Mouse (Mus musculus) lung, embryonic 15.5 days (tissue): Measurements from ENCODE around the gene Rwdd2a. TPM values are rescaled to one million over a fixed set of nuclear protein-coding genes. Genes with fewer than 3 reads are reported as not detected.
"Not testable (repeated sequence)": the region's sequence is repeated elsewhere in the genome, so short reads cannot be mapped to it uniquely, and the experiment has no call there.

ENCODE experiments used
- ATAC-seq: fragments of 200-750 bp; cut with Nextera tagmentation; 2 replicates; pipeline ENCODE4 v1.8.0; 2017; ENCODE audit warnings: moderate number of reproducible peaks, borderline replicate concordance; ENCODE audit not compliant: low FRiP score, low TSS enrichment; ENCODE audit errors: extremely low read depth
- H3K27ac ChIP-seq: fragments of 300-500 bp; sonication (generic); 2 replicates; pipeline ENCODE4 v1.5.1; 2015; ENCODE audit warnings: moderate library complexity, mild to moderate bottlenecking, inconsistent platforms
- H3K27me3 ChIP-seq: fragments of 300-500 bp; sonication (generic); 2 replicates; pipeline ENCODE4 v1.6.1; 2015; ENCODE audit warnings: inconsistent platforms
- H3K36me3 ChIP-seq: fragments of 300-500 bp; sonication (generic); 2 replicates; pipeline ENCODE4 v1.6.1; 2015; ENCODE audit warnings: inconsistent platforms
- H3K4me1 ChIP-seq: fragments of 300-500 bp; sonication (generic); 2 replicates; pipeline ENCODE4 v1.6.1; 2015; ENCODE audit warnings: inconsistent platforms
- H3K4me2 ChIP-seq: fragments of 300-500 bp; sonication (generic); 2 replicates; pipeline ENCODE4 v1.6.1; 2015; ENCODE audit warnings: inconsistent platforms, mild to moderate bottlenecking, moderate library complexity
- H3K4me3 ChIP-seq: fragments of 300-500 bp; sonication (generic); 2 replicates; pipeline ENCODE4 v1.5.1; 2015; ENCODE audit warnings: mild to moderate bottlenecking, inconsistent platforms
- H3K9ac ChIP-seq: fragments of 300-500 bp; sonication (generic); 2 replicates; pipeline ENCODE4 v1.6.1; 2015; ENCODE audit warnings: inconsistent platforms
- H3K9me3 ChIP-seq: fragments of 300-500 bp; sonication (generic); 2 replicates; pipeline ENCODE4 v1.6.1; 2016; ENCODE audit warnings: inconsistent platforms
- WGBS: fragments of 180-500 bp; shearing (Covaris S2); methylation state at CpG from one replicate; pipeline ENCODE4 v1.1.7; 2015; 5-methylcytosine and 5-hydroxymethylcytosine counted together
- polyA plus RNA-seq: library from polyadenylated mRNA; unstranded; fragments of >200 nt; fragmentation: Nextera tagmentation; extraction: Ambion mirVana; gene quantifications from 2 replicates; pipeline ENCODE4 v1.2.1, GENCODE M21; 2015

Rwdd2a gene
- polyA plus RNA-seq, 1 experiment from 2014 or later: 5.3 TPM

DNA sequence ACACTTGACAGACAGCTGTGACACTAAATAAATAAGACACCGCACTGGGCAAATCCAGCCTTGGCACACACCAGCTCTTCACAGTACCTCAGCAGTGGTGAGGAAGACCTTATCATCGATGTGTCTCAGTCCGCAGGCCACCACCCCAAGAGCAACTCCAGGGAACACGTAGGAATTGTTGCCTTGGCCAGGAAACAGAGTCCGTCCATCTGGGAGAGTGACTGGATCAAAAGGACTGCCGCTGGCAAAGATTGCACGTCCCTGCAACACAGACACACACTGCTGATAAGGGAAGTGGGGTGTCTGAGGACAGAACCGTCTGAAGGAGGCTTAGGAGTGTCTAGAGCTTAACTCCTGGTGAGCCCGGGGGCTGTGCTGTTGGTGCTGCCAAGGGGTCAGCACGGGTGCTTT is 22.6 kb downstream of the Rwdd2a start:
- H3K36me3 ChIP-seq, H3K4me3 ChIP-seq, H3K27ac ChIP-seq, H3K9me3 ChIP-seq, H3K9ac ChIP-seq, H3K27me3 ChIP-seq, H3K4me2 ChIP-seq: not testable (repeated sequence)
- peaks cover 19% of the 10 kb centered on the region for H3K4me1 ChIP-seq
- WGBS: 9% methylated on average over 10 of the region's 10 CpGs
- peak; percentile 69 for ATAC-seq

DNA sequence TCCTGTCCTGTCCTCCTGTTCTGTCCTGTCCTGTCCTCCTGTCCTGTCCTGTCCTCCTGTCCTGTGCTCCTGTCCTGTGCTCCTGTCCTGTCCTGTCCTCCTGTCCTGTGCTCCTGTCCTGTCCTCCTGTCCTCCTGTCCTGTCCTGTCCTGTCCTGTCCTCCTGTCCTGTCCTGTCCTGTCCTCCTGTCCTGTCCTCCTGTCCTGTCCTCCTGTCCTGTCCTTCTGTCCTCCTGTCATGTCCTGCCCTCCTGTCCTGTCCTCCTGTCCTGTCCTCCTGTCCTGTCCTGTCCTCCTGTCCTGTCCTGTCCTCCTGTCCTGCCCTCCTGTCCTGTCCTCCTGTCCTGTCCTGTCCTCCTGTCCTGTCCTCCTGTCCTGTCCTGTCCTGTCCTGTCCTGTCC is 25.2 kb downstream of the Rwdd2a start:
- H3K9me3 ChIP-seq, H3K4me2 ChIP-seq, H3K9ac ChIP-seq, H3K27ac ChIP-seq, ATAC-seq, H3K36me3 ChIP-seq, H3K27me3 ChIP-seq, H3K4me3 ChIP-seq: not testable (repeated sequence)
- H3K4me1 ChIP-seq: peaks cover 26% of the 10 kb centered on the region

- peak; percentile 77 for ATAC-seq
- no peaks in the 10 kb centered on the region for H3K9me3 ChIP-seq
- no peaks in the 10 kb centered on the region for H3K36me3 ChIP-seq
- H3K4me2 ChIP-seq: no peak overlapping the region
- H3K4me1 ChIP-seq: peaks cover 11% of the 10 kb centered on the region
- WGBS: 21% methylated on average over 8 of the region's 8 CpGs
- no peaks in the 10 kb centered on the region for H3K27me3 ChIP-seq
- no peak overlapping the region for H3K9ac ChIP-seq
- H3K4me3 ChIP-seq: no peak overlapping the region
- no peak overlapping the region for H3K27ac ChIP-seq
Measured at GRCm38 (mm10) chr9:86599723-86600303, 28.0 kb downstream of the Rwdd2a start.

GRCm38 (mm10) chr9:86605776-86606175 is 34.0 kb downstream of the Rwdd2a start:
- peak overlapping the region; percentile 62 for H3K27ac ChIP-seq
- ATAC-seq: peak; percentile 92

DNA sequence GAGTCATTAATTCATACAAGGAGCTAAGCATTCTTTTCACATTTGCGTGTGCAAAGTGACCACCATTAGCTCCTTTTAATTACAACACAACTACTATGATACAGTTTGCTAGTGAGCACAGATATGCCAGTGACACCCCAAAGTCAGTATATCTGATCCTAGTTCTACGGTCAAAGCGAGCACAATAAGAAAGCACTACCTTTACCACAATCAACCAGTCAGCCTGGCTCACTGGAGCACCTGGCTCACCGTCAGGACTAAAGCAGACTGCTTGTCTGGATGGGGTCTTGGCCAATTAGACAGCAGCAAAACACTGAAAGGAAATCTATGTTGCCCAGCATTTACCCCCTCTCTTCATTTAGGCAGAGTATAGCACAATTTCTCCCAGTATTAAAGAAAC is 40.3 kb downstream of the Rwdd2a start:
- H3K36me3 ChIP-seq: no peaks in the 10 kb centered on the region
- WGBS: 87% methylated on average over 4 of the region's 4 CpGs

More at GRCm38 (mm10) chr9:86605776-86606175, 34.0 kb downstream of the Rwdd2a start:
- WGBS: 44% methylated on average over 6 of the region's 6 CpGs
- 0 out of 2 replicates have a peak overlapping the region, but pooled peaks have one; percentile 1 for H3K4me2 ChIP-seq
- H3K4me3 ChIP-seq: no peak overlapping the region
- peaks cover 20% of the 10 kb centered on the region for H3K4me1 ChIP-seq
- H3K36me3 ChIP-seq: no peaks in the 10 kb centered on the region
- no peak overlapping the region for H3K9ac ChIP-seq
- no peaks in the 10 kb centered on the region for H3K9me3 ChIP-seq
- no peaks in the 10 kb centered on the region for H3K27me3 ChIP-seq

DNA sequence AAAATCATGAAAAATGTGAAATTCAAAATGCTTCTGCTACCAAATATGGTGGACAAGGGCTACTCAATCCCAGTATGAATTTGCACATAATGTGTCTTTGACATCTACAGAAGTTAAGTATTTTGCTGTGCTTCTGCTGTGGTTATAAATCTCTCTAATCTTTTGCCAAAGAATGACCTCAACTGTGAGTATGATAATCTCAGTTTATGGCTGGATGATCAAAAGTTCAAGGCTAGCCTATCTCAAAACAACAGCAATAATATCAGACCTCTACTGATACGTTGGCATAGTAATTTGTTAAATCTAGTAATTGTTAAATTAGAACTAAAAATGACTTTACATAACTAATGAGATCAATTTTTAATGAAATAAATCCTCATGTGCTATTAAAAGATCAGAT is 44.0 kb downstream of the Rwdd2a start:
- 68% methylated on average over 1 of the region's 1 CpGs for WGBS
- Histone ChIP-seq H3K9me3 (no peaks in the 10 kb centered on the region), H3K4me2 (no peak overlapping the region), H3K36me3 (no peaks in the 10 kb centered on the region), H3K27ac (no peak overlapping the region), H3K4me1 (peaks cover 7% of the 10 kb centered on the region; the same call in 1 of the 2 replicates), H3K9ac (no peak overlapping the region), H3K4me3 (no peak overlapping the region), H3K27me3 (no peaks in the 10 kb centered on the region)
- ATAC-seq: no peak

More for the DNA sequence above, 40.3 kb downstream of the Rwdd2a start:
- Histone ChIP-seq H3K27me3 (no peaks in the 10 kb centered on the region), H3K4me2 (no peak overlapping the region), H3K4me1 (peaks cover 6% of the 10 kb centered on the region; the same call in 1 of the 2 replicates), H3K4me3 (no peak overlapping the region), H3K9ac (no peak overlapping the region), H3K27ac (no peak overlapping the region), H3K9me3 (no peaks in the 10 kb centered on the region)
- ATAC-seq: no peak

- Histone ChIP-seq H3K9ac (no peak overlapping the region), H3K9me3 (no peaks in the 10 kb centered on the region), H3K4me1 (peaks cover 7% of the 10 kb centered on the region; the same call in 1 of the 2 replicates), H3K4me2 (no peak overlapping the region), H3K36me3 (no peaks in the 10 kb centered on the region), H3K27ac (no peak overlapping the region), H3K4me3 (no peak overlapping the region), H3K27me3 (no peaks in the 10 kb centered on the region)
- peak; percentile 42; the same call in 1 of the 2 replicates for ATAC-seq
- 33% methylated on average over 7 of the region's 7 CpGs for WGBS
Measured at GRCm38 (mm10) chr9:86617837-86618492, 46.2 kb downstream of the Rwdd2a start.

DNA sequence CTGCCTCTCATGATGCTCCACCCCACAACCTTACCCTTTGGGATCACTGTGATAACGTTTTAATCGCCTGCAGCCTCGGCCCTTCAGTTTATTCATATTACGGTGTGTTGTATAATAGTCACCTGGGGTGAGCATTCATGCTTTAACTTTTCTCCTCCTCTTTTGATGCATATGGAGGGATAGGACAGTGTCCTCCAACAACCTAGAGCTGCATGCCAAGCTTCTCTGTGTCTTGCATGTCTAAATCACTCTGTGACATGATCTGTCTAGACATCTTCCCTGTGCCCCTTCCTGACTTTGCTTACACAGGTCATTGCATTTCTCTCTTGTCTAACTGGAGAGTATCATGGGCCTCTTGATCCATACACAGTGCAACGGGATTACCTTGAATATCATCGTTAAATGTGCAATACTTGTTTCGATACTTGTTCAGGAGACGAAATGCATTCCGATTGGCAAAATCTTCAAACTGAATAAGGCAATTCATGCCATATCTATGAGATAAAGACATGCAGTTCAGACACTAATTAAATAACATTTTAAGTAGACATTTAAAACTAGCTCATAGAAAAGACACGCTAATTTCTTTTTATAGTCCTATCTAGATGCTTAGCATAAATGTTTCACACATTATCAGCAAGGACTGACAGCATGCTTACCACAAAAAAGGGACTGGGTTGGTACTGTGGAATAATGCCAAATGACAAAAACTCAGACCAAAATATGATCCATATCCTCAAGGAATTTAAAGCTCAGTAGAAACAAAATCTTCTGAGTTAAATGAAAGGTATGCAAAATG is 47.7 kb downstream of the Rwdd2a start:
- H3K9ac ChIP-seq: no peak overlapping the region
- no peak for ATAC-seq
- no peaks in the 10 kb centered on the region for H3K27me3 ChIP-seq
- no peaks in the 10 kb centered on the region for H3K36me3 ChIP-seq
- H3K4me2 ChIP-seq: no peak overlapping the region
- 70% methylated on average over 10 of the region's 10 CpGs for WGBS
- no peak overlapping the region for H3K27ac ChIP-seq
- H3K4me1 ChIP-seq: peaks cover 7% of the 10 kb centered on the region; the same call in 1 of the 2 replicates
- H3K4me3 ChIP-seq: no peak overlapping the region
- H3K9me3 ChIP-seq: no peaks in the 10 kb centered on the region

- Histone ChIP-seq H3K36me3 (no peaks in the 10 kb centered on the region), H3K4me2 (no peak overlapping the region), H3K4me3 (no peak overlapping the region), H3K4me1 (peaks cover 7% of the 10 kb centered on the region; the same call in 1 of the 2 replicates), H3K27ac (no peak overlapping the region), H3K9me3 (no peaks in the 10 kb centered on the region), H3K27me3 (no peaks in the 10 kb centered on the region), H3K9ac (no peak overlapping the region)
- no peak for ATAC-seq
- 75% methylated on average over 2 of the region's 2 CpGs for WGBS
Measured at GRCm38 (mm10) chr9:86622062-86622461, 50.3 kb downstream of the Rwdd2a start.

GRCm38 (mm10) chr9:86624039-86624438 is 52.2 kb downstream of the Rwdd2a start:
- no peak for ATAC-seq
- no peaks in the 10 kb centered on the region for H3K36me3 ChIP-seq
- 61% methylated on average over 12 of the region's 12 CpGs for WGBS

More at GRCm38 (mm10) chr9:86624039-86624438, 52.2 kb downstream of the Rwdd2a start:
- Histone ChIP-seq H3K9me3 (no peaks in the 10 kb centered on the region), H3K27me3 (no peaks in the 10 kb centered on the region), H3K4me1 (0 out of 2 replicates have a peak, but pooled peaks cover 5% of the 10 kb centered on the region), H3K4me2 (no peak overlapping the region), H3K27ac (no peak overlapping the region), H3K9ac (no peak overlapping the region), H3K4me3 (no peak overlapping the region)
